Mouse (Mus musculus) spleen, embryonic (tissue): ENCODE results near the gene Csk.

Source experiments
- CTCF ChIA-PET: fragments of 350-600 bp; sonication (Branson Sonifier 250); formaldehyde crosslinking; loops from one replicate; lab custom pipeline; 2022; lab: Charles Lee

Gene Csk

DNA sequence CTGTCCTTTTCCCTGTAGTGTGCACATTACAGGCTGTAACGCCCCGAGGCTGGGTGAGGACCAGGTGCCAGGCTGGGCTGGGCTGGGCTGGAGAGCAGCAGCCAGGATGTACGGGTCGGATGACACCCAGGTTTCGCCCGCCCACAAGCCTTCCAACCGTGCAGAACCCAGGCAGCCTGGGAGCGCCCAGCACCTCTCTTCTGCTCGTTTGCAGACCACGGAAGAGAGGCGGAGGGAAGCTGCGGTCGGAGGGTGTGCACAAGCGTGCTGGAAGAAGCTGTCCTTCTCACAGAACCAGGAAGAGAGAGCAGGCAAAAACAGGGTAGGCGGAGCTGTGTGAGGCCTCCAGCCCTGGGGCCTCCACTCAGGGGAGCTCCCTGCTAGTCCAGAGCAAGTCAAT, 13.0 kb downstream of the Csk start:
- CTCF ChIA-PET = interaction anchor here (0.6 to 1.0 kb wide), 2 partner anchors 9 to 12 kb away, joined by 3 to 4 read pairs; no protein-coding TSS in a partner anchor

DNA sequence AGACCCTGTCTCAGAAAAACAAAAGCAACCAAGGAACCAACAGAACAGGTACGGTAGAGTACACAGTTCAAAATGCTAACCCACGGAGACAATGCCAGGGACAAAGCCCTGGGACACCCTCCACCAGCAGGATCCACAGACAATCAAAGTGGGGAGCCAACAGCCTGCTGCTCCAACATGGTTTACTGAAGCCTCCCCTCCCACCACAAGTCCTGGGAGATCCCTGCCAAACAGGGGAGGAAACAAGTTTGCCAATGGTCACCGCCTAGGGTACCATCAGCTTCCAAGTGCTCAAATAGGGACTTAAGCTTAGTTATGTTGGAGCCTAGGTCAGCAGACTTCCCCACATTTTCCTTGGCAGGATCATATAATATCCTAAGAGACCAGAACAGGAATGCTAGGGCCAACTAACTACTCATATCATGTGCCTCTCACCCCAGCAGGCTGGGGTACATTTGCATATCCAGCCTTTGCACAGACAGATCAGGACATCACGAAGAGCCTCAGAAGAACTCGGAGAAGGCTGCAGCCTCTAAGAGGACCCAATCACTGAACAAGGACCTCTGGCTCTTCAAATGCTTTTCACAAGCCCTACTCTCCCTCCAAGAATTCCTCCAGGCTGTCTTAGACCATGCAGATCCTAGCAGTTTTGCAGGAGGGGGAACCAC, 13.6 kb downstream of the Csk start:
- CTCF ChIA-PET = interaction anchor here (0.6 to 1.3 kb wide), 4 partner anchors 8 to 115 kb away, joined by 3 to 7 read pairs (median 4); partner anchors contain the start of gene Csk

DNA sequence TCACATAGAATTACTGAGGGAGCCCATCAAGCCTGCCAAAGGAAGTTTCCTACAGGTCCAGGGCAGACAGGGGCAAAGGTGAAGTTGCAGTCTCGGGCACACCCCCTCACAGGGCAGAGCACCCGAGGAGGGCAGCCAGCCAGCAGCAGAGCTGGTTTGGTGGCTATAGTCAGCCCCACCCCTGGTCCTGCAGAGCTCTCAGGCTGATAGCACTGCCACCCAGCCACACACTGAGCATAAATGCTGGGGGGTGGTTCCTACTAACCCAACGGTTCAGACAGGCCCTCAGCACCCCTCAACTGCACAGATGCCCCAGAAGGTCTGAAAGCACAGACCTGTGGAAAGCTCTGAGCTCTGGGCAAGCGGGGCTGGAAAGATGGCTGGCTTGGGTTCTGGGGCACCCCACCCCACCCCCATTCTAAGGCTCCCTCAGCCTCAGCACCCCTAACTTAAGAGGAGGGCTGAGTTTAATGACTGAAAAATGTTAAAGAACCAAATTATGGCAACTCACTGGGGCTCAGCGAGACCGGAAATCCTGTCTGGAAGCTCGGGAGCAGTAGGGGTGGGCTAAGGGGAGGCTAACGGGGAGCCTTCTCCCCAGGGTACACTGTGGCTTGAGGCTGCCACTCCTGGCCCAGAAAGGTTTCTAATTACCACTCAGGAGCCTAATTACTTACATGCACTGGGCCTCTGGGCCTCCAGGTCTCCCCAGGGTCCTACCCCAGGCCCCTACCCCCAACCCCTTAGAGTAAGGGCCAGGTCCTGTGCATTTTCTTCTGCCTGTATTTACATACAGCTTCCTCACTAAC, 14.6 kb downstream of the Csk start:
- CTCF ChIA-PET = interaction anchor here (0.6 to 1.3 kb wide), 5 partner anchors 13 to 49 kb away, joined by 3 to 7 read pairs (median 4); partner anchors contain the start of gene Csk

DNA sequence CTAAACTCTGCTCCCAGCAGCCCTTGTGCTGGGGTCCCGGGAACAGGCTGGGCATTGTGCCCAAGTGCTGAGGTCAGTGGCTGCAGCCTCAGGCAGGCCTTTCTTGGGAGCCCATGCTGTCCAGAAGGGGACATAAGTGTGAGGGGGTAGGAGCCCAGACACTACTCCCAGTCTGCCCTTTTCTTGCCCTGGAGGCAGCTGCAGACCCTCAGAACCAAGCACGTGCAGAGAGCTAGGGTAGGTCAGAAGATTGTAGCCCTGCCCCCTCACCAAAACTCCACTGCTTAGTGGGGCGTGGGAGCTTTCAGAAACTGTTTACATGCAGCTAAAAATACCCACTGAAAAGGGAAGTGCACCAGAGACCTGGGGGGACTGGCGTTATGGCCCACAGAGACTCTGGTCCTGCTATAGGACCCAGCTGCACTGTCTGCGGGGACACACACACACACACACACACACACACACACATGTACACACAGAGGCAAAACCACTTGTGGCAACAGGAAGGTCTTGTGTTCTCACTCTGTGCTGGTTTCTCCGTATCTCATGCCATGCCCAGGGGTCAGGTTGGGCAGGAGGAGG, 15.6 kb downstream of the Csk start:
- CTCF ChIA-PET = interaction anchor here (0.6 to 1.1 kb wide), 5 partner anchors 8 to 48 kb away, joined by 3 to 10 read pairs (median 3); no protein-coding TSS in a partner anchor

DNA sequence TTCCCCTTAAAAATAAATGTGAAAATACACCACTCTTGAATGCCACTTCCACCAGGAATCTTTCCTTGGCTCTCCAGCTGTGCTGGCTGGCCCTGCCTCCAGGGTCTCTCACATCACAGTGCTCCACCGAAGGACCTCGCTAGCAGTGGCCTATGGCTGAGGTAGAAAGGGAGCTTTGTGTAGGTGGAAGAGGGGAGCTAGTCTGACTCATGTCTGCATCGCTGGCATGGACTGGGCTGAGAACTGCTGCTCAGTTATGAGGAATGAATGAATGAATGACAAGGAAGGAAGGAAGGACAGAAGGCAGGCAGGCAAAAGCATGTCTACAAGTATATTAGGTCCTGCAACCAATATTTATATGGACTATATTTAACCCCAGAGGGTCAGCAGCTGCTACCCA, 16.2 kb downstream of the Csk start:
- CTCF ChIA-PET = interaction anchor here (0.6 to 1.0 kb wide), 3 partner anchors 8 to 11 kb away, joined by 3 to 10 read pairs (median 3); no protein-coding TSS in a partner anchor

DNA sequence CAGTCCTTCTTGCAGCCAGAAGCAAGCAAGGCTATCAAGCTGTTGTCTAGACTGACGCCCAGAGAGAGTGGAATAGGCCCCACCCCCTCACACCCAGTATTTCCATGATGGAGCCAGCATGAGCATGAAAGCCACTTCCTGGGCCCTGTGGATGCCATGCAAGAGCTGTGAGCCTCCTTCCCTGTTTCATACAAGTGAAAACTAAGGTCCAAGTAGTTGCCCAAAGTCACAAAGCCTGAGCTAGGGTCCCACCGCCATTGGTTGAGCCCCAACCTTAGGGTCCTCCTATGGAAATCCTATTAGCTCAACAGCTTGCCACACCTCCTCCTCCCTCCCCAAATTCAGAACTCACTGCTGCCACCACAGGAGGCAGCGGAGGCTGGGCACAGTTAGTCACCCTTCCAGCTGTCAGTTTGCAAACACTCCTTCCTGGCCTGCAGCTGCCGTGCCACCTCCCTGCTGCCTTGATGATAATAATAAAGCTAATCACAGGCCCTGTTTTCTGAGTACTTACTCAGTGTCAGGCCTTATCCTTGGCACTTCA, 19.9 kb downstream of the Csk start:
- CTCF ChIA-PET = interaction anchor here (0.8 to 1.2 kb wide), 3 partner anchors 11 to 25 kb away, joined by 3 to 5 read pairs (median 4); no protein-coding TSS in a partner anchor

DNA sequence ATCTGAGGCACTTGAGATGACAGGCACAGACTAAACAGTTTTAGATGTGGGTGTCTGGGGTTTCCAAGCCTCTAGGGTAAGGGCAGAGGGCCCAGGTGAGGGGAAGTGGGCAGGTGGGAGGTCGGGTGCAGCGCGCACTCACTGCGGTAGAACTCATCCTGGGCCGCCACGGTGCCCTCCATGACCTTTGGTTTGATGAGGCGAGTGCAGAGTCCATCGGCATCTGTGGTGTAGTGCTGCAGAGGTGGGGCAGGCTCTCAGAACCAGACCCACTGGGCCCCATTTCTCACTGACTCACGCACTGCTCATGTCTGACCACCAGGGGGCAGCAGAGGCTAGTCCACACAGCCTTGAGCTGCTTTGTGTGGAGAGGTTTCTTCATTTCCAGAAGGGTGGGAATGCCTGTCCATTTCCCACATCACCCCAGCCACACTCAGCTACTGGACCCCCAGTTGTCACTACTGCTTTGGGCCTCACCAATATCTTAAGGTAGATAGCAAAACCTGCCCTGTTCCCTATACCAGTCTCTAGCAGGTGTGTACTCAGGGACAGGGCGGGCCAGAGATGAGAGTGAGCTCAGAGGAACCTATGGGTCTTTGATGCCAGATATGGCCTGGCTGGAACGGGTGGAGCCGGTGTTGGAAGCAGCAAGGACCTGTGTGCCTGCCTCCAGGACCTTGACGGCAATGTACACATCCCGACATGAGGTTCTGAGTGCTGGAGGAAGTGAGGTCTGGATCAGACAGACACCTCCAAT, 24.1 kb downstream of the Csk start:
- CTCF ChIA-PET = interaction anchor here (0.9 to 3.4 kb wide), 4 partner anchors 8 to 26 kb away, joined by 3 to 17 read pairs (median 6); partner anchors contain the start of gene Csk

DNA sequence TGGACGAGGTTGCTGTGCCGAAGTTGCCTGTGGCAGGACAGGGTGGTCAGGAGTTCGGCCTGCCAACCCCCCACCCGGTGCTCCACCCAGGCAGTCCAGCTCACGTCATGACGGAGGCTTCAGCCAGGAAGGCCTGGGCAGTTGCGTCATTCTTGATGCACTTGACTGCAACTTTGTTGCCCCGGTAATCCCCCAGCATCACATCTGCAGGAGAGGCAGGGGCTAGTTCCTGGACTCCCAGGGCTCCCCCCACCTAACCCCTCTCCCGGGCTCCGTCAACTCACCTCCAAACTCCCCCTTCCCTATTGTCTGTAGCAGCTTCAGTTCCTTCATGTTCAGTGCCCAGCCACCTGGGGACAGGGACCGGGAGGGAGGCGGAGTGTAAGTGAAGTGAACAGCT, 24.7 kb downstream of the Csk start:
- CTCF ChIA-PET = interaction anchor here (0.7 to 3.4 kb wide), 4 partner anchors 9 to 27 kb away, joined by 3 to 17 read pairs (median 6); partner anchors contain the start of gene Csk

DNA sequence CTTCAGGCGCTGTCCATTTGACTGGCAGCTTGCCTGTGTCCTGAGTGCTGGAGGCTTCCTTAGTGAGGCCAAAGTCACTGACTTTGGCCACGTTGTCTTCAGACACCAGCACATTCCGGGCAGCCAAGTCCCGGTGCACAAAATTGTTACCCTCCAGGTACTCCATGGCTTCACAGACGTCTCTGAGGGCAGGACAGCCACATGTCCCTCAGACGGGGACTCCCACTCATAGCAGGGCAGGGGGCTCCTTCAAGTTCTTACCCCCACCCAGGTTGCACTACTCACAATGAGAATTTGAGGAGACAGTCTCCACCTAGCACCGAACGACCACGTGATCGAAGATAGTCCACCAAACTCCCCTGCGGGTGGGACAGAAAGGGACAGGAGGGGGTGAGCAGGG, 25.5 kb downstream of the Csk start:
- CTCF ChIA-PET = interaction anchor here (0.7 to 3.4 kb wide), 2 partner anchors 16 to 28 kb away, joined by 3 to 17 read pairs; no protein-coding TSS in a partner anchor

DNA sequence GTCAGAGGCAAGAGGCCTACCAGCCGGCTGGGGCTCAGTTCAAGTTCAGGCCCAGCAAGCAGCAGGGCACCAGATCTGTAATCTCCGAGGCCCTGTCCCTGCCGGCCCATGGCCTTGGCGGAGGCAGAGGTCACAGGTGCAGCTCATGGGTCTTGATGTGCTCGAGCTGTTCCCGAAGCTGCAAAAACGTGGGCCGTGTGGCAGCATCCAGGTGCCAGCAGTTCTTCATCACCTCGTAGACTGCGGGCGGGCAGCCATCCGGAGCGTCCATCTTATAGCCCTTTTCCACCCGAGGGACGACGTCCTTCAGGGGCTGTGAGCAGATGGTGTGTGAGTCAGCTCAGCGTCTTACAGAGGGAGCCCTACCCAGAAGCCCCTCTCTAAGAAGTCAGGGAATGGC, 26.2 kb downstream of the Csk start:
- CTCF ChIA-PET = interaction anchor here (0.5 kb wide), 1 partner anchor 41 kb away, joined by 6 read pairs; no protein-coding TSS in a partner anchor

DNA sequence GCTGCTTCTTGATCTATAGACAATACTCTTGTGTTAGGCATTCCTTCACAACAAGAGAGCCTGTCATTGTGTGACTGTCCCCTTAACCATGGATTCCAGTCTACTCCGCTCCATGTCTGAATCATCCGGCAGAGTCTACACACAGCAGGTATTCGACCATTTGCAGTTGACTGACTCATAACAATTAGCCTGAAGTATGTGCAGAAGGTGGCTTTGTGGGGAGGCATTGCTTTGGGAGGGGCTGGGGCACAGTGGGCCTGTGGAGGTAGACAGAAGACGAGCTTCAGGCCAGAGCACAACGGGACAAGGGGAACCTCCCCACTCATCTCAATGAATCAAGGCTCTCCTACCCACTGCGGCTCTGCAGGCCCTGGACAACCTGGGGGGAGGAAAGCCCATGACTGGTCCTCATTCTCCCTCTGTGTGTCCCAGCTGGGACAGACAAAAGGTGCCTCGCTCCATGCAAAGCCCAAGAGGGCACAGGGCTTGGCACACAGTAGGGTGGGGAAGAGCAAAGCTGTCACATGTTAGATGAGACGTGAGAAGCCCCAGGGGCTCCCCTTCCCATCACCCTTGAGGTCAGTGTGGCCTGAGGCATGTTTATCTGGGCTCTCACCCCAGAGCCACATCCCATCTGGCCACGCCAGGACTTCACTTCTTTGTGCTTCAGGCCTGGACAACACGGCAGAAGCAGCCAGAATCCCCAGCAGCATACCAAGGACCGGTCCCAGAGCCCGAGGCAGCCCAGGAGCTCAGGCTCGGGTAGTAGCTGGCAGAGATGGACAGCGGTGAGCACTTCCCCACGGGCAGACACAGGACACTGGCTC, 27.5 kb downstream of the Csk start:
- CTCF ChIA-PET = no interaction called here

DNA sequence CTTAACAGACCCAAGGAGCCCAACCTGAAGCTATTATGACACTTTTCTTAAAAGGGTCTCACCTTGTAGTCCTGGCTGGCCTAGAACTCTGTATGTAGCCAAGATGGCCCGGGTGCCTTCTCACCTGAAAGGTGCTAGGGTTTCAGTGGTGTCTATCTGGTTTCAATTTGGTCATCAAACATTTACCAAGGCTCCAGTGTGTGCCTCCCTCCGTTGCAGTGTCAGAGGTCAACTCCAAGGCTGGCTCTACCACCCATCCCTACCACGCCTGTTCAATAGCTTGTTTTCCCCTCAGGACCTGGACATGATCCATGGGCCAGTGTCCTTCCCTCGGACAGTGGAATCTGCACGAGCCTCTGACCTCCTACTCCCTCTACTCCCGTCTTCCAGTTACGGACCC, 29.1 kb downstream of the Csk start:
- CTCF ChIA-PET = interaction anchor here (0.7 kb wide), 2 partner anchors 28 to 29 kb away, joined by 3 read pairs; partner anchors contain the start of gene Csk

DNA sequence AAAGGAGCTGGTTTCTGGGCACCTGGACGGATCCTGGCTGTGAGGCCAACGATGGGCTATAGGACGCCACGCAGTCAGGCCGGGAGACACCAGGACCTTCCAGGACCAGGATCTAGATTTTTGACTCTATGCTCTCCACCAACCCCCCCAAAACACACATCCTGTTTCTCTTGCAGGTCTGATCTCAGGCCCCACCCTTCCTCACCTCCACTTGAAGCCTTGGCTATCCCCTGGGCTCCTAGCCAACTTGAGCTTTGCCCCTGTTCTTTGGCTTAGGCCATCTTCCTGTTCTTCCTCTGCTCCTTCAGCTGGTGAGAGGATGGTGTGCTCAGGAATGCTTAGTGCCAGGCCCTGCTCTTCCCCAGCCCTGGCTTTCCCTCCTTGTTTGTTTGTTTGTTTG, 32.8 kb downstream of the Csk start, which contains the start of gene Lman1l:
Lman1l (minus strand) TSS at position 101 of the 400 bp plus-strand sequence.
- CTCF ChIA-PET = interaction anchor here (0.6 to 0.7 kb wide), 3 partner anchors 16 to 464 kb away, joined by 3 to 6 read pairs (median 3); no protein-coding TSS in a partner anchor

DNA sequence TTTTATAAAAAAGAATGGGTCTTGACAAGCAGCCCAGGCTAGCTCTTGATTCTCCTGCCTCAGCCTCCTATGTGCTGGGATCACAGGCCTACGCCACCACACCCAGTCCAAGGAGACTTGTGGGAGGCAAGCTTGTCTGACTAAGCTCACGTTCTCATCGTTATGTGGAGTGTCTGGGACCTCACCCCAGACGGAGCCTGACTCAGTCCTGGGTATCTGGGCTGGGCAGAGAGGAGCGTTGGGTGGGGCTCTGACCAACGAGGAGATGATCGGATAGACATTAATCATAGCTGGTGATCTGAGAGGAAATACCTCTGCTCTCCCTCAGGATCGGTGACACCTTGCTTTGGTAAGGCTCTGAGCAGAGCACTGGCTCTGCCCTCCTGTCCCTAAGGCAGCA, 34.6 kb downstream of the Csk start:
- CTCF ChIA-PET = no interaction called here

DNA sequence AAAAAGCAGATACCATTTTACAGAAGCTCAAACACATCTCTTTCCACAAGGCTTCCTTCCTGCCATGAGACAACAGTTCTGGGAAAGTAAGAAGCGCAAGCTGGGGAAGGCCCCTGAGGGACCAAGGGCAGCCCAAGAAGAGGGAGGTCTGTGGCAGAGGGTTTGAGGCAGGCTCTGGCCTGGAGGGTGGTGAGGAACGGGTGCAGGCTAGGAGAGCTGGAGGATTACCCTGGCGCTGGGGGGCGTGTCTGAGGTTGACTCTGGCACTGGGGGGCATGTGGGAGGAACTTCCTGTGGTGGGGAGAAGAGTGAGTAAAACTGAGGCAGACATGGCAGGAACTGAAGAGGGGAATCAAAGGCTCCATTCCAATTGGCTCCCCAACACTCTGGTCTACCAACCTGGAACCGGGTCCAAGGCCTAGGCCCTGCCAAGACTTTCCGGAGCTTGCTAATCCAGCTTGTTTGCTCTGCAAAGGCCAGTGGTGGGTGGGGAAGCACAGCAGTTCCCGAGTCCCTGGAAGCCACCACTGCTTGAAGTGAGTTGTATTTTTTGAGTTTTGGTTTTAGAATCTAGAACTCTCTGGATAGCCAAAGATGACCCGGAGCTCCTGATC, 35.8 kb downstream of the Csk start:
- CTCF ChIA-PET = interaction anchor here (0.6 kb wide), 1 partner anchor 353 kb away, joined by 3 read pairs; no protein-coding TSS in a partner anchor

DNA sequence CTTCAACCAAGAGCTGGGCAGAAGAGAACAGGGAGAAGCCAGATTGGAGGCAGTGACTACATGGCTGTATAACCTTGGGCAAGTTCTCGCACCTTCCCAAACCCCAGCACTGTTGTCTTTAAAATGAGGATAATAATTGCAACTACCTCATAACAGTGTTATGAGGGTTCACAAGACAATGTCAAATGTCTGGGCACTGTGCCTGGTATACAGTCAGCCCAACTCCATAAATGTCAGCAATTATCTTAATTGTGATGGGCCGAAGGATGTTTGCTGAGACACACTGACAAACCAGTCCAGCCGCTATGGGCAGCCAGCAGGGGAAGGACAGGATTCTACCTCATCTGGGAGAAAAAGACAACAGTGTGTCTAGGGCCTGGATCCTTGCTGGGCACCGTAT, 38.6 kb downstream of the Csk start:
- CTCF ChIA-PET = no interaction called here

DNA sequence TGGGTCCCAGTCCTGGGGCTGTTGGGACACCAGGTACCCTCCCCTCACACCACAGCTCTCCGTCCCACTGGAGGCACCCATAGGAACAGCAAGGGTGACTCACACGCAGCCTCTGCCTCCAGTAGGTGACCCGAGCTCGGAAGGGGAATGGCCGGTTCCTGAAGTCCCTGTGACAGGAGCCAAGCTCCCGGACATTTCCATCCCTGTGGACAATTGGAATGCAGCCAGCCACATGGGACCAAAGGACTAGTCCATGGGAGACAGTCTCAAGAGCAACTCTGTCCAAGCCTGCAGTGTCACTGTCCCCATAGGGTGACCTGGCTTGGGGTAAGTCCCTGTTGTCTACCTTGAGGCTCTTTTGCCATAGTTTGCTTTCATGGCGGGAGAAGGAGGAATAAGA, 39.5 kb downstream of the Csk start:
- CTCF ChIA-PET = no interaction called here

DNA sequence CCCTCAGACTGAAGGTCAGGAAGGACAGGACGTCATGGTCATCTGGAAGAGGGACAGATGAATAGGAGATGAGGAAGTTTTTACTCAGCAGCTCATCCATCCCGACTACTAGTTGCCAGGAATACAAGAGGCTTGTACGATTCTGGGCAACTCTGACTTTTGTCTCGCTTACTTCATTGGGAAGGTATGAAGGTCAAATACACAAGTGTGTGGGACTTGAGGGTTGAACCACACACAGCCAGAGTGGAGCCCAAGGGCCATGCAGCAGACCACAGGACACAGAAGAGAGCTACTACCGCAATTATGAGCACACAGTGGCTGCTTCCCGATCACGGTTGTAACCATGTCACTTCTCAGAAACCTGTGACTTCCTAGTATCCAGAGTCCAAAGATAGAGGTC, 40.8 kb downstream of the Csk start:
- CTCF ChIA-PET = no interaction called here

DNA sequence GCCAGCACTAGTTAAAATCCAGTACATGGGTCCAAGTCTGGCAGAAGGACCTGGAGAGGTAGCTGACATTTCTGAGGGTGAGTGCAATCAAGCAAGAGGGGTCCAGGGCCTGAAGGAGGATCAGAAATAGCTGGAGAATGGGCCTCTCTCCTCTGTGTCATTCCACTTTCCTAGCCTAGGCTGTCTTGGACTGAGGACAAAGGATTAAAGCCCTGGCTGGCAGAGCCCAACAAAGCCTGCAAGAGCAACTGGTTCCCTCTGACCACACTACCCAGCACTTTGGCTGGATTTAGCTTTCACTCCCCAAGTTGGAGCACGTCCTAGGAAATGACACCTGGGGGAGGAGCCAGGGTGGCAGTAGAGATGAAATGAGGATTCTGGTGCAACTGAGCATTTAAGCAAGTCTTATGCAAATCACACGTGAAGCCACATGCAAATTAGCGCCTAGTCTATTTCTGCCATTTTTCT, 43.0 kb downstream of the Csk start:
- CTCF ChIA-PET = no interaction called here
